Mouse (Mus musculus): ENCODE measurements at regions not wholly inside any gene's neighbourhood (a gene's known extent, or its start where the extent isn't known, plus 50 kb on each side); places are given as distances from the start of the nearest gene placed in this dataset.

GRCm38 (mm10) chr13:84693462-84693861 is 471.4 kb downstream of the Tmem161b start:
- TF ChIP-seq CTCF (conservative IDR thresholded peaks at IDR 0.05; ENCODE audit: low read length) (no peak), POU5F1 (IDR thresholded peaks at IDR 0.05; ENCODE audit: borderline replicate concordance, low read length) (no peak), NANOG (IDR thresholded peaks at IDR 0.05; ENCODE audit: borderline replicate concordance, low read length) (no peak)
